Mouse (Mus musculus): ENCODE results near the gene Atp2a3.

DNA sequence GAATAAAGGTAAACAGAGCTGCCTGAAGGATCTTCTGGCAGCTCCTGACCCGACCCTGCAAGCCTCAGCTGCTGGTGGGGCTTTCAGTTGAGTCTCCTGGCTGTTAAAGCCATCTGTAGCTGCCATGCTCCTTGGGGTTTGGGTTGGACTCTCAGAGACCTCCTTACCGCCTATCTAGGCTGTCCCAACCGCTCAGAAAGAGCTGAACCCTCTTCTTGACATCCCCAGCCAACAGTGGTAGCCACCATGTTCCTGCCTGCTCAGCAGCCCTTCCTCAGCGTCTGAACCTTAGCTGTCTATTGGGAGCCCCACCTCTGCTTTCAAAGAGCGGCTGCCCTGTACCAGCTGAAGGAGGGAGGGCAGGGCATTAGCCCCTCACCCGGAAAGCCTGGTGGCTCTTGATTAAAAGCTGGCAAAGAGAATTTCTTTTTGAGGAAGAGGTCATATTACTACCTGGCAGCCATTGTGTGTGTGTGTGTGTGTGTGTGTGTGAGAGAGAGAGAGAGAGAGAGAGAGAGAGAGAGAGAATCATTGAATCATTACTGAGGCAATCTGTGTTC lies 14.3 kb upstream of the Atp2a3 start:
- TF ChIP-seq POLR2A (IDR thresholded peaks at IDR 0.05; ENCODE audit: insufficient read length, low read depth): no peak
- no peak for TF ChIP-seq MYOG (IDR thresholded peaks at IDR 0.05; ENCODE audit: control insufficient read depth in 1 of 3, insufficient read depth in 1 of 3, insufficient read length in 2 of 3, low read depth in 2 of 3)
- no peak for TF ChIP-seq MYOD1 (IDR thresholded peaks at IDR 0.05; ENCODE audit: control insufficient read depth in 1 of 3, insufficient read length in 2 of 3, low read depth in 2 of 3)
- no peak for TF ChIP-seq USF1 (IDR thresholded peaks at IDR 0.05; ENCODE audit: low read depth)
- TF ChIP-seq TCF12 (IDR thresholded peaks at IDR 0.05; ENCODE audit: insufficient read depth, poor library complexity, severe bottlenecking): no peak
- no peak for TF ChIP-seq CEBPB (IDR thresholded peaks at IDR 0.05; ENCODE audit: insufficient read depth, poor library complexity, severe bottlenecking)
- no peak for TF ChIP-seq POLR2AphosphoS2 (IDR thresholded peaks at IDR 0.05; ENCODE audit: insufficient read length, low read depth)
- no peak for TF ChIP-seq TCF3 (IDR thresholded peaks at IDR 0.05; ENCODE audit: insufficient read length, low read depth)

Measured in myocyte (in vitro differentiated cells).